In the genomic region with DNA sequence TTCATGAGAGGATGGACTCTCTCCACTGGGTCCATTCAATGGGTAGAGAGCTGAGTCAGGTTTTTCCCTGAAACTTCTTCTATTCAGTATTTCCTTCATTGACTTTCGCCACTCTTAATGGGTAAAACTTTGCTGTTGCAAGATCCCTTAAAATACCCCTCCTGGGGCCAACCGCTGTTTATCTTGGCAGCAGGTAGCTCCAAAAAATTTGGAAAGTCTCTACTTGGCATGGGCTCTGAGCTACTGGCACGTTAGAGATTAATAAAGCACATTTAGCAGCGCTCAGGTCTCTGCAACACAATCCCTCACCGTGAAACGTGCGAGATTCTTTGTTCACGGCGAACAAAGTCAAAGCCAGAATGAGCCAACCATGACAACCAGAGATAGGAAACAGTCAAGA, we compare ENCODE assay signal across 10 mouse cellular contexts. TPM values are rescaled to one million over a fixed set of nuclear protein-coding genes. Genes with fewer than 3 reads are reported as not detected.
A peak's percentile ranks its signal among the peaks of the same experiment; 100 is the strongest.
DNase-seq lines count a peak whose midpoint lies in the region; ATAC-seq lines count a peak whose summit lies in the region.
"Had no signal": no experiment of that assay in that cellular context is flagged by ENCODE, and none has a peak within 500 bp of the region (broad histone marks: within the 10 kb centered on the region; RNA-seq: fewer than 3 reads in every experiment).

No protein-coding gene starts in this region.

- intact Hi-C loops in heart, postnatal 36 days (cut with DNase I): no loop called here
- intact Hi-C loops in heart, postnatal 10 days (cut with DNase I): no loop called here

- no peak for ATAC-seq in heart, embryonic 14.5 days (ENCODE audit: insufficient number of reproducible peaks, insufficient read depth, low FRiP score, low read depth)

- H3K36me3 ChIP-seq in heart, embryonic 14.5 days (ENCODE audit: control insufficient read depth, insufficient read depth, low read length): no peaks in the 10 kb centered on the region

- peaks cover 4 to 9% of the 10 kb centered on the region in 2 experiments; a peak in 3 of 4 replicates for H3K4me1 ChIP-seq in heart, embryonic 14.5 days (ENCODE audit: control insufficient read depth in 2 of 2, insufficient read depth in 2 of 2, low read length in 2 of 2)

- no peaks in the 10 kb centered on the region for H3K27me3 ChIP-seq in heart, embryonic 14.5 days (ENCODE audit: control insufficient read depth, insufficient read depth, low read length)

- WGBS in heart, embryonic 14.5 days: 64% methylated on average over 9 of the region's 9 CpGs

- no peak for DNase-seq in heart, postnatal 36 days
- peak; percentile 40 for DNase-seq in fibroblast of lung, adult 2 months (ENCODE audit: low read depth)
- DNase-seq in heart, postnatal 10 days: peak; percentile 29 to 30
- DNase-seq in lung, postnatal 10 days: peak; percentile 21
- no peak for DNase-seq in cerebellum, adult 9-10 months
- no peak for DNase-seq in layer of hippocampus, postnatal 36 days
- no peak for DNase-seq in thymus, postnatal 25 days
- DNase-seq: right cerebral cortex, postnatal 4 days; thymus, postnatal 14 days had no signal

- H3K9ac ChIP-seq in heart, embryonic 14.5 days (ENCODE audit: low read length): no peak overlapping the region

- peak overlapping the region; percentile 10 to 16; a peak in 2 of 4 replicates for H3K4me3 ChIP-seq in heart, embryonic 14.5 days (ENCODE audit: control insufficient read depth in 1 of 2, insufficient read depth in 1 of 2, low read depth in 1 of 2, low read length in 2 of 2)

- no peak overlapping the region for H3K27ac ChIP-seq in heart, embryonic 14.5 days (replicated peaks in 1 of 2; ENCODE audit: control insufficient read depth in 1 of 2, insufficient read depth in 1 of 2, low read depth in 2 of 2, low read length in 2 of 2)

- peak overlapping the region; percentile 55 for H3K4me2 ChIP-seq in heart, embryonic 14.5 days (ENCODE audit: low read length)

- no peaks in the 10 kb centered on the region for H3K9me3 ChIP-seq in heart, embryonic 14.5 days (ENCODE audit: control insufficient read depth, low read length)

RNA-seq across cellular contexts. Expression of gene Nckap5, which starts 1.6 kb away (rescaled TPM):
- 9.4 and 10.9 TPM in 2 replicates for polyA plus RNA-seq in heart, embryonic 14.5 days (2014; fragmentation: Nextera tagmentation; extraction: Ambion mirVana)
- total RNA-seq in heart, postnatal 36 days (2021): 1 to 10 TPM; 6.4 to 6.6 TPM
- total RNA-seq in heart, postnatal 10 days (2021): 10 to 100 TPM; 17.8 to 18.2 TPM
- total RNA-seq in layer of hippocampus, postnatal 36 days (2021): 10 to 100 TPM in 1 of 2 experiments, 1 to 10 TPM in 1; 8.3 to 11.3 TPM

Comparison
In these comparisons a context has a peak if more than half of its experiments do, and no peak if none do; other contexts are left out.
1. DNase-seq: peak in fibroblast of lung, adult 2 months (single experiment), heart, postnatal 10 days (2 of 2) and lung, postnatal 10 days (single experiment); none in heart, postnatal 36 days (0 of 2), cerebellum, adult 9-10 months (single experiment), layer of hippocampus, postnatal 36 days (0 of 2) and thymus, postnatal 25 days (single experiment).